Mouse (Mus musculus) bone marrow, adult 2 months (tissue): Measurements from ENCODE around the gene Rftn1. TPM values are rescaled to one million over a fixed set of nuclear protein-coding genes. Genes with fewer than 3 reads are reported as not detected.
"Not testable (repeated sequence)": the region's sequence is repeated elsewhere in the genome, so short reads cannot be mapped to it uniquely, and the experiment has no call there.

Experiments
- H3K27ac ChIP-seq: fragments of 200-500 bp; 2 replicates; pipeline ENCODE4 v1.5.1; 2012; ENCODE audit warnings: low read depth, mild to moderate bottlenecking, control low read depth, inconsistent platforms, low read length; ENCODE audit not compliant: control insufficient read depth, poor library complexity, insufficient read depth
- H3K4me1 ChIP-seq: fragments of 200-500 bp; 2 replicates; pipeline ENCODE4 v1.6.1; 2011; ENCODE audit warnings: low read length; ENCODE audit not compliant: control insufficient read depth, insufficient read depth
- H3K4me3 ChIP-seq: fragments of 200-500 bp; replicated peaks from 2 replicates; pipeline ENCODE3; 2011; ENCODE audit warnings: mild to moderate bottlenecking, low read depth, low read length, control low read depth; ENCODE audit not compliant: control insufficient read depth
- CTCF ChIP-seq: fragments of 200-500 bp; IDR thresholded peaks from 2 replicates; pipeline ENCODE4 v1.5.1; 2011; ENCODE audit warnings: low read length, control low read depth; ENCODE audit not compliant: control insufficient read depth, insufficient read depth
- POLR2A ChIP-seq: fragments of 200-500 bp; IDR thresholded peaks from 2 replicates; pipeline ENCODE4 v1.6.1; 2011; ENCODE audit warnings: low read depth, mild to moderate bottlenecking, control low read depth, low read length, borderline replicate concordance; ENCODE audit not compliant: control insufficient read depth
- WGBS: fragments of 180-500 bp; shearing (Covaris S2); methylation state at CpG from one replicate; pipeline ENCODE4 v1.1.7; 2018; 5-methylcytosine and 5-hydroxymethylcytosine counted together
- polyA plus RNA-seq: library from polyadenylated mRNA; stranded (reverse); fragments of >200 nt; gene quantifications from 2 replicates; pipeline ENCODE4 v1.2.4, GENCODE M21; 2011; ENCODE audit warnings: low replicate concordance; ENCODE audit not compliant: missing spikeins, insufficient read depth, insufficient read length

Gene Rftn1
- polyA plus RNA-seq, 1 experiment = 18.0 TPM

DNA sequence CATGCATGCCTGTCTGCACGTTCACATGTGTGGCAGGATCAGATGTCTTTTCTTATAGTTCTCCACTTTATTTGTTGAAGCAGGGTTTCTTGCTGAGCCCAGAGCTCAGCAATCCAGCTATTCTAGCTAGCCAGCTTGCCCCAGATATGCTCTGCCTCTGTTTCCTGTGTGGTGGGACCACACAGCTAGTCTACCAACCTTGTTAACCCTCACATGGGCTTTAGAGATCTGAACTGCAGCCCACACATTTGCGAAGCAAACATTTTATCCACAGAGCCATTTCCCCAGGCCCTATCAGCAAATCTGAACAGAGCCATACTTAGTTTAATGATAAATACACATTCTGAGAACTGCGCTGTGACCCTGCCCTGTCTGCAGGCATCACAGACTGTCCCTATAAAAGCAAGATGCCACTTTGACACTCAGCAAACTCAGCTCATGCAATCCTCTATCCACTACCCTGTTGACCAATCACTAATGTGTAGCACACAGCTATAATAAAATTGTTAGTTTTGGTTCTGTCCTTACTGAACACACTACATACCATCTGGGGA lies 65.2 kb downstream of the Rftn1 start:
- TF ChIP-seq CTCF (no peak), POLR2A (no peak)
- no peak overlapping the region for H3K27ac ChIP-seq
- H3K4me3 ChIP-seq = no peak overlapping the region
- 40% methylated on average over 3 of the region's 3 CpGs for WGBS
- H3K4me1 ChIP-seq = peaks cover 2% of the 10 kb centered on the region; the same call in 1 of the 2 replicates

DNA sequence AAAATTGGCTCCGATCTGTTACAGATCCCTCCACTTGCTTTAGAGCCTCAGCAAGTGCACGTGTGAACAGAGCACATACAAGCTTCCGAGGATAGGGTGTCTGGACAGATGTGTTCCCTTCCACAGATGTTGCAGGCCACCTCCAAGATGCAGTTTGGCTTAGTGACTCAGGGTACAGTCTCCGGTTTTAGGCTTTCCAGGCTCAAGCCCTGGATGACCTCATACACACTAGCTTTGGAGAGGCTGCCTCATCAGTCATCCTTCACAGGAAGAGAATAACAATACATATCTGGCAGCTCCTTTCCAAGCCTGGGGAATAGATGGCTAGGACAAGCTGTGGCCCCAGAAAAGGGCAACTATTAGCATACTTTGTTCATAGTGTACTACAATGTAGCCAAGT lies 65.8 kb downstream of the Rftn1 start:
- 83% methylated on average over 4 of the region's 4 CpGs for WGBS
- no peak for TF ChIP-seq CTCF
- no peak for TF ChIP-seq POLR2A

GRCm38 (mm10) chr17:50122555-50122954 lies 67.9 kb downstream of the Rftn1 start:
- Histone ChIP-seq H3K27ac (no peak overlapping the region), H3K4me3 (no peak overlapping the region), H3K4me1 (no peaks in the 10 kb centered on the region; the same call in 1 of the 2 replicates)
- WGBS = 60% methylated on average over 8 of the region's 8 CpGs
- TF ChIP-seq CTCF = no peak
- TF ChIP-seq POLR2A = no peak

More for the DNA sequence above, 65.8 kb downstream of the Rftn1 start:
- Histone ChIP-seq H3K27ac (no peak overlapping the region), H3K4me1 (peaks cover 2% of the 10 kb centered on the region; the same call in 1 of the 2 replicates), H3K4me3 (no peak overlapping the region)

DNA sequence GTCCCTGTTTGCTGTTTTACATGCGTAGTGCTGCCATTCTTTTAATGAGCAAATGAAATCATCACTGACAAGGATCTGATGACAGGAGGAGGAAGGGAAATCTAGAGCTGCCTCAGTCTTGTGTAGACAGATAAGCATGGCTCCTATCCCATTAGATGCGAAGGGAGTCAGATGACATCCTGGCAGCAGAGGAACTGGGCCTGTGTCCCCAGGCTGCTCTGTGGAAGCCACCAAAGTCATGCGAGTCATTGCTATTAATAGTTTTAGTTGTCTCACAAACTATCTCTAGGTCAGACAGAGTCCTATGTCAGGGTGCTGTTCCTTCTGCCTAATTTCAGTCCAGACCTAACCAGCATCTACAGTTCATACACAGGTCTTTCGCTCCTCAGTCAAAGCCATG lies 70.4 kb downstream of the Rftn1 start:
- 68% methylated on average over 4 of the region's 4 CpGs for WGBS
- Histone ChIP-seq H3K27ac (no peak overlapping the region), H3K4me1 (no peaks in the 10 kb centered on the region; the same call in 1 of the 2 replicates), H3K4me3 (no peak overlapping the region)
- TF ChIP-seq POLR2A = no peak
- no peak for TF ChIP-seq CTCF

- Histone ChIP-seq H3K4me1 (no peaks in the 10 kb centered on the region; the same call in 1 of the 2 replicates), H3K4me3 (no peak overlapping the region), H3K27ac (no peak overlapping the region)
- TF ChIP-seq CTCF = no peak
- no peak for TF ChIP-seq POLR2A
- WGBS = 81% methylated on average over 7 of the region's 7 CpGs
Observed at GRCm38 (mm10) chr17:50117461-50117860, 73.0 kb downstream of the Rftn1 start.

- no peaks in the 10 kb centered on the region; the same call in 1 of the 2 replicates for H3K4me1 ChIP-seq
- H3K4me3 ChIP-seq = no peak overlapping the region
- TF ChIP-seq CTCF (no peak), POLR2A (no peak)
- 83% methylated on average over 3 of the region's 3 CpGs for WGBS
- no peak overlapping the region for H3K27ac ChIP-seq
Observed at GRCm38 (mm10) chr17:50116980-50117379, 73.5 kb downstream of the Rftn1 start.

DNA sequence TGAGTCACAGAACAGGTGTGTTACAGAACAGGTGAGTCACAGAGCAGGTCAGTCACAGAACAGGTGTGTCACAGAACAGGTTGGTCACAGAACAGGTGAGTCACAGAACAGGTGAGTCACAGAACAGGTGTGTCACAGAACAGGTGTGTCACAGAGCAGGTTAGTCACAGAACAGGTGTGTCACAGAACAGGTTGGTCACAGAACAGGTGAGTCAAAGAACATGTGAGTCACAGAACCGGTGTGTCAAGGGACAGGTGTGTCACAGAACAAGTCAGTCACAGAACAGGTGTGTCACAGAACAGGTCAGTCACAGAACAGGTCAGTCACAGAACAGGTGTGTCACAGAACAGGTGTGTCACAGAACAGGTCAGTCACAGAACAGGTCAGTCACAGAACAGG lies 74.1 kb downstream of the Rftn1 start:
- H3K4me3 ChIP-seq, H3K4me1 ChIP-seq, H3K27ac ChIP-seq: not testable (repeated sequence)
- WGBS = 88% methylated on average over 1 of the region's 1 CpGs

DNA sequence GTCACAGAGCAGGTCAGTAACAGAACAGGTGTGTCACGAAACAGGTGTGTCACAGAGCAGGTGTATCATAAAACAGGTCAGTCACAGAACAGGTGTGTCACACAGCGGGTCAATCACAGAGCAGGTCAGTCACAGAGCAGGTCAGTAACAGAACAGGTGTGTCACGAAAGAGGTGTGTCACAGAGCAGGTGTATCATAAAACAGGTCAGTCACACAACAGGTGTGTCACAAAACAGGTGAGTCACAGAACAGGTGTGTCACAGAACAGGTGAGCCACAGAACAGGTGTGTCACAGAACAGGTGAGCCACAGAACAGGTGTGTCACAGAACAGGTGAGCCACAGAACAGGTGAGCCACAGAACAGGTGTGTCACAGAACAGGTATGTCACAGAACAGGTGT lies 74.8 kb downstream of the Rftn1 start:
- H3K4me3 ChIP-seq, H3K27ac ChIP-seq, H3K4me1 ChIP-seq: not testable (repeated sequence)
- WGBS = 88% methylated on average over 3 of the region's 3 CpGs

DNA sequence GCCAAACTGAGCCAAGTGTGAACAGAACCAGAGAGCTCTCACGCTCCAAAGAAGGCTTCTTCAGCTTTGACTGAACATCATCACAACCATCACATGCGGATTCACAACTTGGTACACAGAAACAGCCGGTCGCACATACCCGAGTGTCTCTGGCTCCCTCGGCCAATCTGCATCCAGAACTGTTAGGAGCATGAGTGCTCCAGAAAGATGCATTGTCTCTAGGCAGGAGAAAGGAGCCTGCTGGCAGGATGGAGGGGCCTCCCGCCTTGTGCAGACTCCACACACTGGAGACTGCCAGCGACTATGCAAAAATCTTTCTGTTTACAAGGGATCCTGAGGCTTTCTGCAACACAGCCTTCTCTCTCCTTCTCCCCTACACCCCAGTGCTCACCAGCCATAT lies 75.8 kb downstream of the Rftn1 start:
- no peak overlapping the region for H3K27ac ChIP-seq
- H3K4me3 ChIP-seq = no peak overlapping the region
- 84% methylated on average over 8 of the region's 8 CpGs for WGBS
- peaks cover 2% of the 10 kb centered on the region; the same call in 1 of the 2 replicates for H3K4me1 ChIP-seq
- TF ChIP-seq POLR2A = no peak
- TF ChIP-seq CTCF = no peak
